Mouse (Mus musculus): ENCODE results near the gene Klhl41.

Gene Klhl41

DNA sequence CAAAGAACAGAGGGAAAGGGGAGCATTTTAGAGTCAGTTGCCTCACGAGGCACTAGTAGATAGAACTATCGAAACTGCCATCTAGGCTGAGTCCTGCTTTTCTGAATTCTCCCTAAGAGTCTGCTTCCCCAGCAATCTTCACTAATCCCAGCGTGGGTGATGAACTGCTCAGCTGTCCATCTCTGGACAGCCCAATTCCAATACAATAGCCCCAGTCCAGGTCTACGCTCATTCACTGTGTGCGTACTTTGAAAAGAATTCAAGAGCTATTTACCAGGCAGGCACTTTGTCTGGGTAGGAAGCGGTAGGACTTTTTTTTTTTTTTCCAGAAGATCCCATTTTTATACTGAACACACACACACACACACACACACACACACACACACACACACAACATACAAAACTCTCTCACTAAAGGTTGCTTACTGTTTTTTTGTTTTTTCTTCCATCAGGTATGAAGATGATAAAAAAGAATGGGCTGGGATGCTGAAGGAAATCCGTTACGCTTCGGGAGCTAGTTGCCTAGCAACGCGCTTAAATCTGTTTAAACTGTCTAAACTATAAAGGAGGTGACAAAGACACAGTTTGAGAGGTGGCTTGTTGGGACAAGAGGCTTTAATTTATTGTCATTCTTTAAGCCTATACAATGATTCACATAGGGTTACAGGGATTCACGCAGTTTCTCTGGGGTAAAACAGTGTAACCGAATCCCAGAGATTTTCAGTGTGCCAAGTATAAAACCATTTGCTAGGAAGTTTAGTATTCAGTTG, 13.3 kb downstream of the Klhl41 start:
- no peak for DNase-seq

DNA sequence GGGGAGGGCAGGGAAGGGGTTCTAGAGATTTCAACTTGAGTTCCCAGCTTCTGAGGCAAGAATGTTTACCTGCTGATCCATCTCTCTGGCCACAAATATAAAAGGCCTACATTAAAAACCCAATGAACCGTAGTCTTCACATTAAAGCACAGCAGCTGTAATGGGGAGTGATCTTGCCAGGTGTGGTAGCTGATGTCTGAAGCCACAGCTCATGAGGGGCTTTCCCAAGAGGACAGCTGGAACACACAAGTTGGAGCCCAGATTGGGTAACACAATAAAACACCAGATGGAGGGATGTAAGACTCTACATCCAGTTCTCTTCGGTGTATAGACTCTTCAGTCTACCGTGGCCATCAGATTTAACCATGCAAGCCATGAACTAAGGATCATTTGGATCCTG, 14.6 kb downstream of the Klhl41 start:
- DNase-seq = no peak

DNA sequence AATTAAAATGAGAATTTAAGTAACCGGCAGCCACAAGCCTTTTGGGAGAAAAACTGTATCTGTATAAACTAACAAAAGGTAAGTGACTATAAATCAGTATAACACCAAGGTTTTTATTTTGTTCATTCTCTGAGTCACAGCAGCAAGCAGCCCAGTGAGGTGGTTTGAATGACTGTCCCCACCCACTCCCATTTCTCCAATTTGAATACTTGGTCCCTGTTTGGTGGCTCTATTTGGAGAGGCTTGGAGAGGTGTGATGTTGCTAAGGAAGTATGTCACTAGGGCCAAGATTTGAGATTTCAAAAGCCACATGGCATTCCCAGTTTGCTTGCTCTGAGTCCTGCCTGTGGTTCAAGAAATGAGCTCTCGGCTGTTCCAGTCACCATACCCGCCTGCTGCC, 20.3 kb downstream of the Klhl41 start:
- no peak for DNase-seq

DNA sequence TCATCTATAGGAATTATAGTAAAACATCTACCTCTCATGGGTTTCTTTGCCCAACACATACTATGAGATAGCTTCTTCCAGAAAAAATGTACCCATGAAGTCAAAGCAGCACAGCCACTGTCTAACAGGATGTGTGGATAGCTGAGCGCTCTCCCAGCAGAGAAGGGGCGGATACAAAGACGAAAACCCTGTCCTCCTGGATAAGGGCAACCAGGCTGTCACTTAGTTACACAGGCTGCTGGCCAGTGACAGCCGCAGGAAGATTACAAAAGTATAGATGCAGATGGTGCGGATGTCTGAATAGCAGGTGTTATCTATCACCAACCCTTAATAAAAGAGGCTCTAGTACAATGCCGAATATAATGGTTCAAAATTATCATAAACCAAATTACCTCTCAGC, 20.9 kb downstream of the Klhl41 start:
- DNase-seq = no peak

DNA sequence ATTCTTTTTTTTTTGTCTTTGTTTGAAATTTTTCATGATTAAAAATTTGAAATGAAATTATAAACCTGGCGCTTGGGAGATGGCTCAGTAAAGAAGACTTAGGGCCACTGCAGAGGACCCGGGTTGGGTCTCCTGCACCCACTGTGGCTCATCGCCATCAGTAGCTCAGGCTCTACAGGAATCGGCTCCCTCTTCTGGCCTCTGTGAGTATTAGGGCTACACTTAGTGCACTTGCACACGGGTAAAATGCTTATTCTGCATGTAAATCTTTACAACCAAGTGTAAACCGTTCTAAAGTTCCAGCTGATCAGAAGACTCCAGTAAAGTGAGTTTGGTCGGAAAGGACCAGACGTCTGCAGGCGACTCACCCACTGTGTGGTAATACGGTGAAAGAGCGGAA, 23.6 kb downstream of the Klhl41 start:
- DNase-seq = no peak

DNA sequence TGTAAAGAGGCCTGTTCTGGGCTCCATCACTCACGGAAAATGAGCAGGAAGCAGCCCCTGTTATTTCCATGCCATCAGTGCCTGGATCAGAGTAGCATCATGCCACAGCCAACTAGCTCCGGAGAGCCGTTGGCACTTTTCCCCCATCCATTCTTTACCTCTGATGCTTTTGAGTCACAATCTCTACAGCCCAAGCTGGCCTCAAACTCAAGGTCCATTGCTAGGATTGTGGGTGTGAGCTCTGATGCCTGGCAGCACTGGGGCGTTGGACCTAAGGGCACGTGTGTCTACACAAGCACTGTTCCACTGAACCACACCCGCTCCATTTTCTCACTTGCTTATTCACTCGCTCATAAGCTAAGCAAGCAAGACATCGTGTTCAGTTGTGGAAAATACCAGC, 30.5 kb downstream of the Klhl41 start:
- DNase-seq = no peak

DNA sequence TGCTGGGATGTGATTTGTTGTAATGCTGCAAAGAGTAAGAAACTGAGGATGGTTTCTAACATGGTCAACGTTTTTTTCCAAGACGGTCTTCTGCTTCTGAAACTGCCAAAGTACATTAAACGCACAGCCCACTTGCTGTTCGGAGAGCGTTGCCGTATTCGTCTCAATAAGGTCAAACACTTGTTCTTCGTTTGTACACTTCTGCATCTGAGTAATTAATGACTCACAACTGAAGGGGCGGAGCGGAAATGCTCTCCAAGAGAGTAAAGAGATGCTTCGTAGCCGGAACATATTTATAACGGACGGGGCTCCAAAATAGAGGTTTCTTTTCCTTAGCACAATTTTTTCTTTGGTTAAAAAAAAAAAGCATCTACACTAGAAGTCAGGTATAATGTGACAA, 42.3 kb downstream of the Klhl41 start:
- DNase-seq = peak in 1 of 2 experiments; percentile 13

DNA sequence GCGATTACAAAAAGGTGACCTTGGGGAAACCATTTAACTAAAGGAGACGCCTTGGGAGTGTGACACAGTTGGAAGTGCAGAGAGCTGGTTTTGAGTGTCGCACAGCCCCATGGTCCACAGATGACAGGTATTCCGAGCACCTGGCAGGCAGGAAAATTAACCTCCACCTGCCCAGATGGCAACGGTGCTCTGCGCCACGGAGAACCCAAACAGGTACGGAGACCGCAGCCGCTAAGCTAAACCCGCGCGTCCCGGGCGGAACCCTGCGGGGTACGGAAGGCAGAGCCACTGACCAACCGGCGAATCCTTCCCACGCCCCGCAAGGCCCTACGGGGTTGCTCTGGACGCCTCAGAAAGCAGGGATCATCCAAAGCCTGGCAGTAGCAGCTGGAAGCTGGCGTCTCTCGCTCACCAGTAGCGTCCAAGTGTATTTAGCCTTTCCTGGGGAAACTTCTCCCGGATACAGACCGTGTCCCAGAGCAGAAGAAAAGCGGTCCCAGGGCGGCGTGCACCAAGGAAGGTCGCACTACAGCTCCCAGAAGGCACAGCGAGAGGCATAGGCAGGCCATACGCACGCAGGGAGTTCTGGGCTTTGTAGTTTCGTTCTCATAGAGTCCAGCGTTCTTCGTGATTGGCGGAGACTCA, 43.2 kb downstream of the Klhl41 start, which contains the start of gene Fastkd1:
Gene Fastkd1, minus strand, starts transcription at position 536 of the 645 bp plus-strand sequence.
- DNase-seq = peak; percentile 85 to 96

DNA sequence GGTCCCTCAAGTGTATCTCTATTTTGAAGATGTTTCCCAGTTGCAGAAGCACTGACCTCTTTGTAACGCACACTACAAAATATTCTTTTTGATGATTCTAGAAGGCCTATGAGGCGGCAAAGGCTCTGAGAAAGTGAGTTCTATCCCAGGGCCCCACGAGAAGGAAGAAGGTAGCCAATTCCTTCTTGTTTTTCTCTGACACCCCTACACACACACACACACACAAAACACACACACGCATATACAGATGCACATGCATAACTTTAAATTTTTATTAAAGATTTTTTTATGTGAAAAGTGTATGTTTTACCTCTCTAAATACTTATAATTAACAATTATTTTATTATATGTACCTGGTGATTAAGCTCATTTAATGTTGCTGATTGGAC, 43.7 kb downstream of the Klhl41 start:
- DNase-seq = no peak

DNA sequence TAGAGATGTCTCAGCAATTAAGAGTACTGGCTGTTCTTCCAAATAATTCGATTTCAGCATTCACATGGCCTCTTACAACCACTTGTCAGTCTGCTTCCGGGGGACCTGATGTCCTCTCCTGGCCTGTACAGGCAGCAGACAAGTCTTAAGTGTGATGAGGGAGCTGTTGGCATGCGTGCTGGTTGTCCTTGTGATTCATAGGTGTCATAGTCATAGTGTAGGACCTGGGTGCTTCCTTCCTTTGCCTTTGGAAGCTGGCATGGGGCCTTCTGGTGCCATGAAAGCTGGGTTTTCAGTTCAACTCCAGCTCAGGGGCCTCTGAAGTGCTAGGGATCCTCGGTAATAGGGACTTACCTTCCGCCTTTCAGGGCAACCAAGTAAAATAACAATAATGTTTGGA, 44.2 kb downstream of the Klhl41 start:
- peak in 1 of 2 experiments; percentile 16 for DNase-seq

DNA sequence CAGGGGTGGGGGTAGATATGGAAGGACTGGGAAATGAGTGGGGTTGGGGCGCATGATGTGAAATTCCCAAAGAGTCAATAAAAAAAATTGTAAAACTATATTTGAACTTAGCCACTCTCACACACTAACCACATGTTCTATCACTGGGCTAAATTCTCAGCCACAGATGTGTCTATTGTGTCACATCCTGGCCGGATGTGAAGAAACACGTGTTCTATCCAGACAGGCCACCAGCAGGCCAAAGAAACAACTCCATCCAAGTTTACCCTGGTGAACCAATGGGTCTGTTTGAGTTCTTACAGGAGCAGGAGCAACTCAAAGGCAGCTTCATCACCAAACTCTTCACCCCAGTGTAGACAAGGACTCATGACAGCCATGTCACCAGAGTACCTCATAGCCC, 46.6 kb downstream of the Klhl41 start:
- DNase-seq = no peak

DNA sequence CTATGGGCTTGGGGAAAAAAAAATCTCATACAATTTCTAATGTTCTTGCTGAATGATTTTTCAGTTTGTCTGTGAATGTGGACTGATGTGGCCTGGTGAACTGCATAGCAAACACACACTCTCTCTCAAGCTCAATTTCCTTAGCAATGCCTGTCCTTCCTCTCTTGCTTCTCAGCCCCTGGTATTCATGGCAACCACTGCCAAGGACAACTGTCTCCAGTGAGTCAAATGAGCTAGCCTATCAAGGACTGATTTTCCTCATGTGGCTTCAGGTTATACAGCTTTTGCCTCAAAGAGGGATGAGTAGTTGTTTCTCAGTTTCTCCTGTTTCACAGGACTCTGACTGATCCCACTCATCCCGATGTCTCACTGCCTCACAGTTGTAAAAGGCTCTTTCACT, 49.2 kb downstream of the Klhl41 start:
- no peak for DNase-seq

DNA sequence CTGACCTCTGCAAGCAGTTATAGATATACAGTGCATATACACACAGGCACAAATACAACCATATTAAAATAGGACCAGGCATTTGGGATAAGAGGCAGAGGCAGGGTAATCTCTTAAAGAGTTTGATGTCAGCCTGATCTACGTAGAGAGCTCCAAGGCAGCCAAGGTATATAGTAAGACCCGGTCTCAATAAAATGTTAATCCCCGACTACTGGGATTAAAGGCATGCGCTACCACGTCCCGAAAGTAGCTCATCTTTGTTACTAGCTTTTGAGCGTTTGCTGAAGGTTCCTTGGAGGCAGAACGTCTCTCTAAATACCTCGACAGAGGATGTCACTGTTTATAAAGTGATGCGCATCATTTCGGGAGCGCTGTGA, 52.3 kb downstream of the Klhl41 start, which contains the start of gene Ppig:
Gene Ppig, plus strand, starts transcription at position 273 of the 377 bp plus-strand sequence.
- DNase-seq = no peak

DNA sequence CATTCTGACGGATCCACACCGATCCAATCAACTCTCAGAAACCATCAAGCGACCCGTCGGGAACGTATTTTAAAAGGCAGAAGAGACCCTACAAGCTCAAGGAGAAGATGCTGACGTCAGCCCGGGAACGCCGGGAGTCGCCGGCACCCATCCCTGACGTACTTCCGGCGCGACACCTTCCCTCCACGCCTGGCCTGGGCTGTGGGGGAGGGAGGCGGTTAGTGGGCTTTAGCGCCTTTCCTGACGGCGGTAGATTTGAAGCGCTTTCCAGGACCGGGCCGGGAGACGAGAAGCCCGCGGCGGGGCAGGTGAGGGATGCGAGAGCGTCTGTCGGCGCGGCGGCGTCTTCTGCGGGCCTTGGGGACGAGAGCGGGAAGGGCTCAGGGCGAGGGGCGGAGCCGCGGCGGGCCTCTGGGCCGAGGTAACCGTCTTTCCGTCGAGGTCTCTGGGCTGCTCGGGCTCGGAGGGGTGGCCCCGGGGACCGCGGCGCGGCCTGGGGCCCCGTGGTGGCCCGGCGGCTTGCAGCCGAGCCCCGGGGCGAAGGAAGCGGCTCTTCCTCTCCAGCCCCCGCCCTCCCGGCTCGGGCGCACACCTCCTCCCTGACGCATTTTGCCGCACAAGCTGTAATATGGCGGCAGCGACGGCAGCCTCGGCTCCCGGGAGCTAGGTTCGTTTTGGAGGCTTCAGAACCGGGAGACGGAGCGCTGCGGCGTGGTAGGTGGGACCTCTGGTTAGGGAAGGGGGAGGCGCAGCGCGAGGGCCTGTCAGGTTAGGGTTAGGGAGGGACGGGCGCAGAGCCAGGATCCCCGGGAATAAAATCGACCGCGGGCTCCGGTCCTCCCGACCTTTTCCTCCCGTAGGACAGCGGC, 53.0 kb downstream of the Klhl41 start:
- DNase-seq = peak; percentile 93 to 97

DNA sequence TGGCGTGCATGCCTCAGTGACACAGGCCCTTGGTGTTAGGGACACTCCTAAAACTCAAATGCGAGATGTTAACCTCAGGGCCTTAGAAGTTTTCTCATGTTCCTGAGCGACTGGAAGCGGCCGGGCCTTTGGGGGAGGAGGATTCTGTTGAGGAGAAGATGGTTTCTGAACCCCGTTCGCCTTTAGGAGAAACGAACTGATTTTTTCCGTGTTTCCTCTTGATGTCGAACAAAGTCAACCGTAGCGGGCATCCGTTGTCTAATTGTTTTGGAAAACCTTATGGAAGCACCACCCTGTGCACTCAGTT, 53.6 kb downstream of the Klhl41 start:
- no peak for DNase-seq
